Mouse (Mus musculus): Measurements from ENCODE around the gene Eng. TPM values are rescaled to one million over a fixed set of nuclear protein-coding genes. Genes with fewer than 3 reads are reported as not detected.

Gene Eng
- total and polyA plus RNA-seq, 3 experiments: 0.08 to 0.47 (median 0.13) TPM

- TF ChIP-seq JUN (IDR thresholded peaks at IDR 0.05; ENCODE audit: insufficient read depth, low read depth, low read length) (no peak), HCFC1 (IDR thresholded peaks at IDR 0.05; ENCODE audit: low read depth, low read length) (no peak)
- Histone ChIP-seq H3K4me3 (replicated peaks in 1 of 3; ENCODE audit: low read depth in 2 of 3, low read length in 2 of 3, poor library complexity in 1 of 3) (no peak overlapping the region), H3K4me2 (ENCODE audit: insufficient read depth, low read depth, poor library complexity, severe bottlenecking) (no peak overlapping the region), H3K27ac (ENCODE audit: insufficient read depth, low read depth) (no peak overlapping the region), H3K9me3 (replicated peaks; ENCODE audit: low read length) (no peaks in the 10 kb centered on the region), H3K9ac (ENCODE audit: insufficient read depth, low read depth) (no peak overlapping the region), H3K4me1 (ENCODE audit: control insufficient read depth in 1 of 2, insufficient read depth in 2 of 2) (peaks cover 20 to 45% of the 10 kb centered on the region in 2 experiments), H3K36me3 (replicated peaks in 1 of 2; ENCODE audit: control insufficient read depth in 1 of 2, insufficient read depth in 1 of 2, low read length in 1 of 2) (no peaks in the 10 kb centered on the region), H3K79me2 (replicated peaks; ENCODE audit: control insufficient read depth, extremely low read depth, insufficient read depth, poor library complexity, severe bottlenecking) (no peaks in the 10 kb centered on the region), H3K27me3 (replicated peaks) (no peaks in the 10 kb centered on the region)
- in situ Hi-C loops (cut with MboI; ENCODE audit: low pct_ligation_motif_present, low pct_unique_long_range_greater_than_20kb, low sequenced_read_pairs) (no loop called here), dilution Hi-C loops (cut with MboI; ENCODE audit: extremely low pct_ligation_motif_present, extremely low pct_unique_long_range_greater_than_20kb, low sequenced_read_pairs) (no loop called here)
- no peak for DNase-seq (ENCODE audit: extremely low read depth)
Measured at GRCm38 (mm10) chr2:32661509-32662107, 15.2 kb downstream of the Eng start.

GRCm38 (mm10) chr2:32662291-32662690 is 15.9 kb downstream of the Eng start:
- DNase-seq (ENCODE audit: extremely low read depth): no peak
- Histone ChIP-seq H3K79me2 (replicated peaks; ENCODE audit: control insufficient read depth, extremely low read depth, insufficient read depth, poor library complexity, severe bottlenecking) (no peaks in the 10 kb centered on the region), H3K4me1 (ENCODE audit: control insufficient read depth in 1 of 2, insufficient read depth in 2 of 2) (peaks cover 20 to 43% of the 10 kb centered on the region in 2 experiments), H3K4me2 (ENCODE audit: insufficient read depth, low read depth, poor library complexity, severe bottlenecking) (no peak overlapping the region), H3K27ac (ENCODE audit: insufficient read depth, low read depth) (no peak overlapping the region), H3K36me3 (replicated peaks in 1 of 2; ENCODE audit: control insufficient read depth in 1 of 2, insufficient read depth in 1 of 2, low read length in 1 of 2) (no peaks in the 10 kb centered on the region), H3K9ac (ENCODE audit: insufficient read depth, low read depth) (no peak overlapping the region), H3K9me3 (replicated peaks; ENCODE audit: low read length) (no peaks in the 10 kb centered on the region), H3K4me3 (replicated peaks in 1 of 3; ENCODE audit: low read depth in 2 of 3, low read length in 2 of 3, poor library complexity in 1 of 3) (no peak overlapping the region), H3K27me3 (replicated peaks) (no peaks in the 10 kb centered on the region)
- dilution Hi-C loops (cut with MboI; ENCODE audit: extremely low pct_ligation_motif_present, extremely low pct_unique_long_range_greater_than_20kb, low sequenced_read_pairs): no loop called here
- TF ChIP-seq ZNF384 (IDR thresholded peaks at IDR 0.05; ENCODE audit: low read depth, low read length) (no peak), NRF1 (IDR thresholded peaks at IDR 0.05; ENCODE audit: low read depth, low read length) (no peak), ZMIZ1 (IDR thresholded peaks at IDR 0.05; ENCODE audit: low read depth, low read length) (no peak), ZKSCAN1 (IDR thresholded peaks at IDR 0.05; ENCODE audit: borderline replicate concordance, low read depth, low read length) (no peak), SMC3 (IDR thresholded peaks at IDR 0.05; ENCODE audit: low read depth, low read length) (no peak)
- in situ Hi-C loops (cut with MboI; ENCODE audit: low pct_ligation_motif_present, low pct_unique_long_range_greater_than_20kb, low sequenced_read_pairs): no loop called here

DNA sequence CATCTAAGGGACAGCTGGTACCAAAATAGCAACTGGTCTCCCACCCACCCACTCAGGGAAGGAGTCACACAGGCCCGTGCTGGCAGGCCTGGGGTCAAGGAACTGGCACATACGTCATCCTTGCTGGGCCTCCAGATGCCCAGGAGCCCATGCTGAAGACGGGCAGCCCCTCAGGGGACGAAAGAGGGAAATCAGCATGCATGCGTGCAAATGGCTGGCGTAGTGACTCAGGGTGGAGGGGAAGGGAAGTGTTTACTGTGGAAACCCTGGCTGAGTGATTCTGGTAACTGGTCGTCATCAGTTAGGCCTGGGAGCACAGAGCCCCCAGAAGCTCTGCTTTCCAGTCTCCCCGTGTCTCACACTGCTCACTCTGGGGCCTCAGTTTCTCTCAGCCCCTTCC is 18.9 kb downstream of the Eng start:
- H3K27me3 ChIP-seq (replicated peaks): no peaks in the 10 kb centered on the region
- peak; percentile 77 for DNase-seq (ENCODE audit: extremely low read depth)
- no peaks in the 10 kb centered on the region for H3K79me2 ChIP-seq (replicated peaks; ENCODE audit: control insufficient read depth, extremely low read depth, insufficient read depth, poor library complexity, severe bottlenecking)
- H3K9ac ChIP-seq (ENCODE audit: insufficient read depth, low read depth): 0 out of 2 replicates have a peak overlapping the region, but pooled peaks have one; percentile 2
- no peaks in the 10 kb centered on the region for H3K9me3 ChIP-seq (replicated peaks; ENCODE audit: low read length)
- H3K27ac ChIP-seq (ENCODE audit: insufficient read depth, low read depth): peak overlapping the region; percentile 35
- H3K4me1 ChIP-seq (ENCODE audit: control insufficient read depth in 1 of 2, insufficient read depth in 2 of 2): peaks cover 20 to 48% of the 10 kb centered on the region in 2 experiments
- peak overlapping the region; percentile 4 for H3K4me2 ChIP-seq (ENCODE audit: insufficient read depth, low read depth, poor library complexity, severe bottlenecking)
- in situ Hi-C loops (cut with MboI; ENCODE audit: low pct_ligation_motif_present, low pct_unique_long_range_greater_than_20kb, low sequenced_read_pairs) (no loop called here), dilution Hi-C loops (cut with MboI; ENCODE audit: extremely low pct_ligation_motif_present, extremely low pct_unique_long_range_greater_than_20kb, low sequenced_read_pairs) (no loop called here)
- TF ChIP-seq IRF4 (IDR thresholded peaks at IDR 0.05; ENCODE audit: low read depth, low read length): peak; percentile 47; the same call in 1 of the 2 replicates
- TF ChIP-seq TCF12 (IDR thresholded peaks at IDR 0.05; ENCODE audit: low read depth, low read length): peak; percentile 37; the same call in 1 of the 2 replicates
- TF ChIP-seq ZMIZ1 (IDR thresholded peaks at IDR 0.05; ENCODE audit: low read depth, low read length): no peak
- peak; percentile 58 for TF ChIP-seq BHLHE40 (IDR thresholded peaks at IDR 0.05; ENCODE audit: low read depth, low read length)
- peak; percentile 18; the same call in 1 of the 2 replicates for TF ChIP-seq POLR2A (IDR thresholded peaks at IDR 0.05; ENCODE audit: low read depth, low read length)
- TF ChIP-seq ZKSCAN1 (IDR thresholded peaks at IDR 0.05; ENCODE audit: borderline replicate concordance, low read depth, low read length): no peak
- no peak for TF ChIP-seq ZC3H11A (IDR thresholded peaks at IDR 0.05; ENCODE audit: low read depth, low read length)
- 0 out of 2 replicates have a peak, but pooled peaks have one; percentile 35 for TF ChIP-seq TBP (conservative IDR thresholded peaks at IDR 0.05; ENCODE audit: low read depth, low read length)
- TF ChIP-seq UBTF (IDR thresholded peaks at IDR 0.05; ENCODE audit: low read depth, low read length): 0 out of 2 replicates have a peak, but pooled peaks have one; percentile 48
- TF ChIP-seq ETS1 (conservative IDR thresholded peaks at IDR 0.05; ENCODE audit: low read depth, low read length): peak; percentile 70
- no peak for TF ChIP-seq JUN (IDR thresholded peaks at IDR 0.05; ENCODE audit: insufficient read depth, low read depth, low read length)
- TF ChIP-seq NELFE (IDR thresholded peaks at IDR 0.05; ENCODE audit: low read depth, low read length): no peak
- no peak overlapping the region for H3K4me3 ChIP-seq (replicated peaks in 1 of 3; ENCODE audit: low read depth in 2 of 3, low read length in 2 of 3, poor library complexity in 1 of 3)
- no peaks in the 10 kb centered on the region for H3K36me3 ChIP-seq (replicated peaks in 1 of 2; ENCODE audit: control insufficient read depth in 1 of 2, insufficient read depth in 1 of 2, low read length in 1 of 2)
